Mouse (Mus musculus): ENCODE measurements around the gene Olfr1151.

Olfr1151 gene

GRCm38 (mm10) chr2:87855562-87855961, at the start of gene Olfr1151:
Olfr1151 (plus strand) TSS chr2:87855862.
- no peak for DNase-seq (ENCODE audit: low read depth)

DNA sequence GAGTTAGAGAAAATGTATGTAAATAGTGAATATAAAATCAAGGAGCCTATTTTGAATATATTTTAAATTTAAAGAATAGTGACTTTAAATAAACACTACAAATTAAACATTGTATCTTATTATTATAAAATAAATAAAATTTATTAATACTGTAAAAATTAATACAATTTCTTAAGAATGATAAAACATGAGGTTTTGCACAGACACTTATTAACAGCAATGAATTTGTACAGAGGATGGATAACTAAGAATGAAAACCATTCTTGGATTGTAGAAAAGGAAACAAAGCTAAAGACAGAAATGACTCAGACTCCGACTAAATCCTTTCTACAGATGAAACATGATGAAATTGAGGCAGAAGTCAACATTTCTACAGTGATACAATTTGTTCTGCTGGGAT, 46.1 kb upstream of the Olfr1151 start, which contains the start of gene Olfr1145:
Gene Olfr1145 (plus strand): TSS at position 301 of the 400 bp plus-strand sequence.
- DNase-seq (ENCODE audit: low read depth), result no peak

- DNase-seq (ENCODE audit: low read depth), result no peak
These were observed 25.4 kb upstream of the Olfr1151 start, which contains the start of gene Olfr1148 for GRCm38 (mm10) chr2:87830233-87830632. Olfr1148 (plus strand) TSS chr2:87830533.

GRCm38 (mm10) chr2:87843693-87844092, 12.0 kb upstream of the Olfr1151 start, which contains the start of gene Olfr1150-ps1:
Olfr1150-ps1 (plus strand) TSS chr2:87843993.
- no peak for DNase-seq (ENCODE audit: low read depth)

GRCm38 (mm10) chr2:87866192-87866591, 10.5 kb downstream of the Olfr1151 start, which contains the start of gene Olfr1152:
Olfr1152 (plus strand) TSS chr2:87866492.
- DNase-seq (ENCODE audit: low read depth), result no peak

DNA sequence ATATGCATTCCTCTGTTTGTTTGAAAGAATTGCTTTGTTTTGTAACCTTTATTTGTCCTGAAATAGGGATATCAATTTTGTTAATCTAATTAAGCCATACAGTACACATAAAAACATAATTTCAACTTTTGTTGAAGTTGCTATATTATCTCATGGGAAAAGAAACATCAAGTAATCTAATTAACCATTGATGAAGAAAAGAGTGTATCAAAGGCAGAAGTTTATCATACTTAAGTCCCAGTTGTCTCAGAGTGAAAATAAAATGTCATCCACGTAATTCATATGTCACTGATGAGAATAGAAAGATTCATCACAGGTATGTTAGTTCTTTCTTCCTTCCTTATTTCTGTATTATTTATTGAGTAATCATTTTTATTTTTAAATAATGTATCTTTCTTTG, 39.0 kb downstream of the Olfr1151 start, which contains the start of gene Olfr1153:
Gene Olfr1153 (plus strand): TSS at position 301 of the 400 bp plus-strand sequence.
- DNase-seq (ENCODE audit: low read depth), result no peak

- no peak for DNase-seq (ENCODE audit: low read depth)
These were observed 49.4 kb downstream of the Olfr1151 start, which contains the start of gene Olfr1154 for GRCm38 (mm10) chr2:87905066-87905465. Olfr1154 (minus strand) TSS chr2:87905166.
